Mouse (Mus musculus): ENCODE data around the gene Helz. TPM values are rescaled to one million over a fixed set of nuclear protein-coding genes. Genes with fewer than 3 reads are reported as not detected.
"Not testable (repeated sequence)": the region's sequence is repeated elsewhere in the genome, so short reads cannot be mapped to it uniquely, and the experiment has no call there.

The Helz gene
- 10 to 100 TPM; 26.7 to 31.8 TPM for total RNA-seq (2021)

DNA sequence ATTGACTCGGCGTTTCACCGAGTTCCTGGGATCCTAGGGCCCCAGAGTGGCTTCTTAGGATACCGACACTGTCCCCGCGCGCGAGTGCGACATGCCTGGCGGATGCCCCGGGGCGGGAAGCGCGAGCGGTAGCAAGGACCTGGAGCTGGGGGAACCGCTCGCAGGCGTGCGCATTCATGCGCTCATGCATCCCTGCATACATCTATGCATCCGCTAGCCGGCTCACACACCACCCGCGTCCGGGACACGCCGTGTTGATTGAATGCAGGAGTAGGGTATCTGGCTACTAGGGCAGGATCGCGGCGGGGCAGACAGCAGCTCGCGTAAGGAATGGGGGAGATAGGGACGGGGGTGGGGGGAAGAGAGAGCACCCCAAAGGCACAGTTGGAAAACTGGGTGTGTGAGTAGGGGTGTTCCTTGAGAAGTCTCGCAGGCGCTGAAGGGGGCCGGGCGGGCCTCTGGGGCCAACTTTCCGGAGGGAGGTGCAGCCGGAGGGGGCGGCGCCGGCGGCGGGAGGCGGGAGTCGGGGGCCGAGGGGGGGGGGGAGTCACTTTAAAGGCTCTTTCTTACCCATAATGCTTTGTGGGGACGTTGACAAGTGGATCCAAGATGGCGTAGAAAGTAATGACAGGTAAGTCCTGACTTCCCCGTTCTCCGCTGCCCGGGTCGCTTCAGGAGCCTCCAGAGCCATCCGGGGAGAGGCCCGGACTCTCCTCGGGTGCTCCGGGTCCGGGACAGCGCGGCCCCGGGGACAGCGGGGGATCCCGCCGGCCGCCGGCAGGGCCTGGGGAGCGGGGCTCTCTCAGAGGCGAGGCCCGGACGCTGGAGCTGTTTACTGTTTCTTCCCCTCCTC lies at the start of gene Helz:
Gene Helz (plus strand): TSS at position 580 of the 853 bp plus-strand sequence.
- intact Hi-C loops (cut with DNase I) = loop anchor here (2.0 kb wide), 1 partner anchor 35 kb away; no protein-coding TSS in a partner anchor
- DNase-seq = peak; percentile 74

DNA sequence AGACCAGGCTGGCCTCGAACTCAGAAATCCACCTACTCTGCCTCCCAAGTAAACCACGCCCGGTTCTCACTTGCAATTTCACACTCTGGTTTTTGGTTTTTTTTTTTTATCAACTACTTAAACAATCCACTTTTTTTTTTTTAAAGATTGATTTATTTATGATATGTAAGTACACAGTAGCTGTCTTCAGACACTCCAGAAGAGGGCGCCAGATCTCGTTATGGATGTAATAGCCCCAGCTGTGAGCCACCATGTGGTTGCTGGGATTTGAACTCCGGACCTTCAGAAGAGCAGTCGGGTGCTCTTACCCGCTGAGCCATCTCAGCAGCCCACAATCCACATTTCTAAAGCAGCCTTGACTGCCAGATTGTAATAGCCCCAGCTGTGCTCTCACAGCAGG lies 44.9 kb upstream of the Helz start:
- no peak for DNase-seq
- intact Hi-C loops (cut with DNase I) = no loop called here

DNA sequence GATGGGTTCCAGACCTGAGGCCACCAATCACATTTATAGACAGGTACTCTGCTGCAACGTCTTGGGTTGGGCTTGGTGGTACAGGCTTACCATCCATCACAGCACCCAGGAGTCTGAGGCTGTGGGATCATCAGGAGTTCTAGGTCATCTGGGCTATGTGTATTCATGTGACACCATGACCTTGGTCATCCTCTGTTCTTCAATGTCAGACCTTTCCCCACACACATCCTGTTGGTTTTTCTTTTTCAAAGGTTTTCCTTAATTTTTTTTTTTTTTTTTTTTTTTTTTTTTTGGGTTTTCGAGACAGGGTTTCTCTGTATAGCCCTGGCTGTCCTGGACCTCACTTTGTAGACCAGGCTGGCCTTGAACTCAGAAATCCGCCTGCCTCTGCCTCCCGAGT lies 43.4 kb upstream of the Helz start:
- DNase-seq; intact Hi-C loops (cut with DNase I): not testable (repeated sequence)

DNA sequence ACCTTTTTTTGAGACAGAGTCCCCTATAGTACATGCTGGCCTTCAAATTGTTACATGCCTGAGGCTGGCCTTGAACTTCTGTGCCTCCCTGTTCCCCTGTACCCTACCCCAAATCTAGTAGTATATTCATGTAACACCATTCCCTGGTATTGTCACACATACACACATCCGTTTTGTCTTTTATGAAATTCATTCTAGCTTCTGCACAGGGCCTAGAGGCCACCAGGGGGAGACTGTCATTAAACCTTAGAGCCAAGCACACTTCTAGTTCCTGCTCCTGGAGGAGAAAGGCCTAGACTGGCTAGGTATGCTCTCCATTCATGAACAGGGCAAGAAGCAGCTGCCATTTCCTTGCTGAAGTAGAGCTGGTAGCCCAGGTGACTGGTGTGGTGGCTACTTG lies 41.5 kb upstream of the Helz start:
- peak; percentile 15 to 28 for DNase-seq

DNA sequence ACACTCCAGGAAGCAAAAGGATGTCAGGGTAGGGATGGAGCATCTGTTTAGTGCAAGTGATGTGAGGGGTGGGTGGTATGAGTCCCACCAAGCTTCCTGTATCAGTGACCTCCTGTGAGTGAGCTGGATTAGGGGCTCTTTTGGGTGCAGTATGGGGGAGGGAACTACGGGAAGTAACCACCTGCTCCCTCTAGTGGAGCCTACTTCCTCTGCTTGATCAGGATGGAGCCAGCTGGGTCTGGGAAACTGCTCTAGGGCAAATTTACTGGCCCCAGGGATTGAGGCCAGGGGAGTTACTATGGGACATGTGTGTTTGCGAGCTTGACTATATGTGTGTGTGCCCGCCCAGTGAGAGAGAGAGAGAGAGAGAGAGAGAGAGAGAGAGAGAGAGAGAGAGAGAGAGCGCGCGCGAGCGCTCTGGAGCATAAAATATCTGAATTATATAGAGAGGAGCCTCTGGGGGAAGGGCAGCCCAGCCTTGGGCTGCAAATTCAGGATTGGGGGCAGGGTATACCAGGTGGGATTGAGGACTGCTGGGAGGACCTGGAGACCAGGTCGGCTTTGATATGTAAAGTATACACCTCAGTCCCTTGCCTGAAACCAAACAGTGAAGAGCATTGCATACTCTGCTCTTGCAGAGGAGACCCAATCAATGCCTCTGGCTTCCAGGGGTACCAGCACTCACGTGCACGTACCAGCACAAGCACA lies 37.9 kb upstream of the Helz start:
- intact Hi-C loops (cut with DNase I) = loop anchor here (5.0 to 10.0 kb wide), 2 partner anchors 343 to 485 kb away; no protein-coding TSS in a partner anchor

More for the DNA sequence above, 41.5 kb upstream of the Helz start:
- intact Hi-C loops (cut with DNase I) = no loop called here

DNA sequence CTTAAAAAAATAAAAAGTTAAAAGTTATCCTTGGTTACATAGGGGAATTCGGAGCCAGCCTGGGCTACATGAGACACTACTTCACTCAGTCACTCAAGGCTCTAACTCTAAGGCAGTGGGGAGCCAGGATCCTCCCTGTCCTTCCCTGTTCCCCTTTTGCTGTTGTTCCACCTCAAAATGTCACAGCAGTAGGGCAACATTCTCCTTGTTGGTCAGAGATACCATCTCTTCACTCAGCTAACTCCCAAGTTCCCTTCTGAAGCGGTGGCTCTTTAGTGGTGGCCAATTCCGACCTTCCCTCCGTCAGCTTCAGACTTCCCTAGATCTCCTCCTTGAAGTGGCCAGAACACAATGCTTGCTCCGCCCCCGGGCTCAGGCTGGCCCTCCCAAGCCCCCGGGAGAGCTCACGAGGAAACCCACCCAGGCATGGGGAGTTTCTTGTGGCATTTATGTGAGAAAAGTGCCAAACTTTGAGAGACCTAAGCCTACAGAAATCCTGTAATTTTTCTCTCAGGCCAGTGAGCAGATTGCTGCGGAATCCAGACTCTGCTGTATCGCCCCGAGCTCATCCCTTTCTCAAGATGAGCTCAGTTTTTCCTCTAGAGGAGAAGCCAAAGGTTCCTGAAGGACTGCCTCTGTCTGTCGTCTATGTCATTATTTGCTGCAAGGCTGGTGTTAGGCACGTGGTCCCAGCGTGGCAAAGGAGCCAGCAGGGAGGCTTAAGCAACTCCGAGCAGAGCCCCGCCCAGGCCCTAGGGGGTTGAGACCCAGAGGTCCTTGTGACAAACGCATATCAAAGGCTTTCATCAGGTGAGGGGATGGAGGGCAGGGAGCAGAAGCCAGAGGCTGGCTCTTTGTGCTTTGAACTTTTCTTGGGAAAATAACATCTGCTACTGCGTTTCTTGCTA lies 37.1 kb upstream of the Helz start:
- DNase-seq = peak; percentile 32 to 58
- intact Hi-C loops (cut with DNase I) = loop anchor here (5.0 to 10.0 kb wide), 2 partner anchors 342 to 484 kb away; no protein-coding TSS in a partner anchor

More for the DNA sequence above, 37.9 kb upstream of the Helz start:
- DNase-seq = peak; percentile 10 to 32

DNA sequence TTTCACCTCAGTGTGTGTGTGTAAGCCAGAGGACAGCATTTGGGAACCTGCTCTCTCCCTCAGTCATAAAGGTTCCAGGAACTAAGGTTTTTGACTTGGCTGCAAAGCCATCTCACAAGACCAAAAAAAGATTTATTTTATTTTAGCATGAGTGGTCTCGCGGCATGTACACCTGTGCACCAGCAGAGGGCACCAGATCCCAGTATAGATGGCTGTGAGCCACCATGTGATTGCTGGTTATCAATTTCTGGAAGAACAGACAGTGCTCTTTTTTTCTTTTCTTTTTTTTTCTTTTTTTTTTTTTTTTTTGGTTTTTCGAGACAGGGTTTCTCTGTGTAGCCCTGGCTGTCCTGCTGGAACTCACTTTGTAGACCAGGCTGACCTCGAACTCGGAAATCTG lies 35.8 kb upstream of the Helz start:
- peak; percentile 60 to 75 for DNase-seq
- intact Hi-C loops (cut with DNase I) = loop anchor here (2.0 to 10.0 kb wide), 3 partner anchors 35 to 483 kb away; partner anchors contain the start of gene Helz

DNA sequence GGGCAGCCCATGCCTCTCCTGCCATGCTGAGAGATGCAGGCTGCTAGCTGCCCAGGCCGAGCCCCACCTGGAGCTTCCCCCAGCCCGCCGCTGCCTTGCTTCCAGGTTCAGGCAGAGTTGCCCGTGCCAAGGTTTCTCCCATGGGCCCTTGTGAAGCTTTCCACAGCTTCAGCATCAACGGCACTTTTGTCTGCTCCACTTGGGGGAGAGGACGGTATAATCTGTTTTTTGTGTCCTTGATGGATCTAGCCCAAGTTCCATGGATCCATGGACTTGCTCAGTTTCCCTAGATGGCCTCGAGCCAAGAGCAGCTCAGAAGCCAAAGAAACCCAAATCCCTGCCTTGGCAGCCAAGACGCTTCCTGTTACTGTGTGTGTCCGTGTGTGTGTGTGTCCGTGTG lies 34.7 kb upstream of the Helz start:
- intact Hi-C loops (cut with DNase I) = loop anchor here (2.0 to 10.0 kb wide), 3 partner anchors 34 to 482 kb away; partner anchors contain the start of gene Helz
- peak; percentile 12 to 29 for DNase-seq

DNA sequence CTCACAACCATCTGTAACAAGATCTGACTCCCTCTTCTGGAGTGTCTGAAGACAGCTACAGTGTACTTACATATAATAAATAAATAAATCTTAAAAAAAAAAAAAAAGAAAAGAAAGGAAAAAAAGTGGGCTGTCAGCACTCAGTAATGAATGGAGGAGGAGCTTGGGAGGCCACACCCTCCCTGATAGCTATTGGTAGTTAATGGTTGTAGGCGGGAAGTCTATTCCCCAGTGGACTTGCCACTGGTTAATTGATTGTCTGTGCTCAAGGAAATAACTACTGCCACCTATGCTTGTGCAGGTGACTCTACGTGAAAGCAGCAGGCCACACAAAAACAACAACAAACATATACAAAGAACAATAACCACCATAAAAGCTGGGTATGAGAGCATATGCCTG lies 31.3 kb upstream of the Helz start:
- intact Hi-C loops (cut with DNase I) = loop anchor here (10.0 kb wide), 1 partner anchor 478 kb away; no protein-coding TSS in a partner anchor
- DNase-seq = no peak

DNA sequence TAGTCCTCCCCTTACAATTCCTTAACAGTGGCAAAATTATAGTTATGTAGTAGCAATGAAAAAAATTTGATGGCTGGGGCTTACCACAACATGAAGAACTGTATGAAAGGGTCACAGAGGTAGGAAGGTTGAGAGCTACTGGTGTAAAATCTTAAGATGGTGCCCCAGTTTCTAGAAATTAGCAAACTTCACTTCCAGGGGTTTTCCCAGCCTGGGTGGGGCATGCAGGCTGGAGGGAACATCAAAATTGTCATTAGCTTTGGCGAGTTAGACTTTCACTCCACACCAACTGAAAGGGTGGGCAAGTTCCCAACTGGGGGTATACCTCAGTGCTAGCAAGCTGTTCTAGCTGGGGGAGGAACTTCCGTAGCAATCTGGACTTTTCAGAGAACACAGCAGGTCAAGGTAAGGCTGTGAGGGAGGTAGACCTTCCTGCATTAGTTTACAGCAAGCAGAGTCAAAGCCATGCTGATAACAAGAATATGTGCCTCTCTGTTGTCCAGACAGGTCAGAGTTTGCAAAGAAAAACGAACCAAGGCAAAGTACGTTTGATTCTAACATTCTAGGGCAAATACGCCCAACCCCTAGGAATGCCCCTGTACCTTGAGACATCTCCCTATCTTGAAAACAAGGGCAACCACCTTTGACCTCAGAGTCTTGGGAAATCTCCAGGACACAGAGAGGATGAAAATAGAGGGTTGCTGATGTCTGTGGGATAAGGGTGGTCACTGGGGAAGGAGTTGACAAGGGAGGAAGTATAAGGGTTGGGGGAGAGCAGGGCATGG lies 28.9 kb upstream of the Helz start:
- no peak for DNase-seq
- intact Hi-C loops (cut with DNase I) = loop anchor here (10.0 kb wide), 1 partner anchor 476 kb away; no protein-coding TSS in a partner anchor

DNA sequence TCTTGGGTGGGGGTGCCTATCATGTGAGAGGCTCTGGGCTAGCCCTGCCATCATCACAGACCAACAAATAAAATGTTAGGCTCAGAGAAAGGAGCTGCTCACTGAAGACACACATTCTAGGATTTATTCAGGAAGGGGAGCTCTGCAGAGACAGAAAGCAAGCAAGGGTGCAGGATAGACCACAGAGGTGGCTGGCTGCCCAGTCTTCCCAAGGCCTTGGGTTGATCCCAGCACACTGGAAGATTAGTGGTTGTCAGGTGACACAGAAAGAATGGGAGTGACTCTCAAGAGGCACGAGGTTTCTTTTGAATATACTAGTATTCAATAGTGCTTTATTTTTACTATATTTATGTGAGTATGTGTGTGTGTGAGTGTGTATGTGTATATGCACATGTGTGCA lies 26.6 kb upstream of the Helz start:
- intact Hi-C loops (cut with DNase I) = no loop called here
- no peak for DNase-seq

DNA sequence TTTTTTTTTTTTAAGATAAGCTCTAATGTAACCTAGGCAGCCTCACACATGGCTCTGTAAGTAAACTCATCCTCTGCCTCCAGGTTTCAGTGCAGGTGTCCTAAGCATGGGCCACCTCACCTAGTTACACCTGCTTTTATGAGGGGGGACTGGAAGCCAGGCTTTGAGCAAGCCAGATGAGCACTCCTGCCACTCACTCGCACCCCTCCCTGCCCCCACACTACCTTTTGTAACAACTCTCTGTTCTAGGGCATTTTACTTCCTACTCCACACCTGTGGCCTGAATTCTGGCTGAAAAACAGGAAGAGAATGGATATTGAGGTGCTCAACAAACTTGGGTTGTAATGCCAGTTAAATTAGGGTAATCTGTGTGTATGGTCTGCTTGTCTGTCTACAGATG lies 22.8 kb upstream of the Helz start:
- no peak for DNase-seq
- intact Hi-C loops (cut with DNase I) = no loop called here

DNA sequence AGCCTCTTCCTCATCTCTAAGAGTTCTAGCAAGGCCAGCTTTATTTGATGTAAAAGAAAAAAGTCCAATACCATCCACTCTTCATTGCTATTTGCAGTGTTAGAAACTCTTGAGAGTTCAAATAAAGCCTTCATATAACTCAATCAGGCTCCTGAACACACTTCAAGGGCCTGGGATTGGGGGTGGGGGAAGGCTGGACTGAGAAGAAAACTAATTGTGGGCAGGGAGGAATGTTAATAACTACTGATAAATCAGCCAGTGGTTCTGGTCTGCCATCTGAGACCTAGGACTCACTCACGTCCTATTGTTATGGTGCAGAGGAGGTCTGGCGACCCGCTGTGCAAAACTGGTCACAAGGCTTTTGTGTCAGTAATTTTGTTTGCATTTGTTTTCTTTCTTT lies 20.1 kb upstream of the Helz start:
- intact Hi-C loops (cut with DNase I) = no loop called here
- no peak for DNase-seq

DNA sequence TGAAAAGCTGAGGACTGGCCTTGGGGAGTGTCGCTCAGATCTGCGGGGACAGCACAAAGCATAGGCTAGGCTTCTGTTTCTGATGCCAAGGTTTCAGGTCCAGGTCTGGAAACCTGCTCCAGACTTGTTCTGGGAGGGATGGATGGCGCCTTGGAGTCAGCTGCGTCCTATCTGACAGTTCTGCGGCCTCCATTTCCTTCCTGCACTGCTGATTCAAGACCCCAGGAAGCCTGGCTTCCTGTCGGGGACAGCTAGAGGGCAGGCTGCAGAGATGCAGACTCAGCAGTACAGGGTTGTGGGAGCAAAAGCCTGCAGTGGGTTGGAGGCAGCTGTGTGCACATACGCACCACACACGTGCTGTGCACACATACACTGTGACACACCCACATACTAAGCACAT lies 18.4 kb upstream of the Helz start:
- peak; percentile 47 to 61 for DNase-seq
- intact Hi-C loops (cut with DNase I) = no loop called here

DNA sequence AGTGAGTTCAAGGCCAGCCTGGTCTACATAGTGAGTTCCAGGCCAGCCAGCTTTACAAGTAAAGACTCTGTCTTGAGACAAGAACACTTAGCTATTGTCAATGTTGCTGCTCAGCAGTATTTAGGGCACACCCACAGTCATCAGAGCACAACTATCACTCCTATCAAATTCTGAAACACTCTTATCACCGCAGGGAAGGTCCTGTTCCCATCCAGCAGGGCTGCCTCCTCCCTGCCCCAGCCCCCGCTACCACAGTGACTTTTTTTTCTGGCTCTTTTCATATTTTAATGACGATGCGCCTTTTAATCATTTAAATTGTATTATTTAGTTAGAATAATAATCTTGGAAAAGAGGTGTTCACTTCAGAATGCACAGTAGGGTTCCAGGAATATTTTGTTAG lies 16.3 kb upstream of the Helz start:
- DNase-seq = no peak
- intact Hi-C loops (cut with DNase I) = no loop called here

DNA sequence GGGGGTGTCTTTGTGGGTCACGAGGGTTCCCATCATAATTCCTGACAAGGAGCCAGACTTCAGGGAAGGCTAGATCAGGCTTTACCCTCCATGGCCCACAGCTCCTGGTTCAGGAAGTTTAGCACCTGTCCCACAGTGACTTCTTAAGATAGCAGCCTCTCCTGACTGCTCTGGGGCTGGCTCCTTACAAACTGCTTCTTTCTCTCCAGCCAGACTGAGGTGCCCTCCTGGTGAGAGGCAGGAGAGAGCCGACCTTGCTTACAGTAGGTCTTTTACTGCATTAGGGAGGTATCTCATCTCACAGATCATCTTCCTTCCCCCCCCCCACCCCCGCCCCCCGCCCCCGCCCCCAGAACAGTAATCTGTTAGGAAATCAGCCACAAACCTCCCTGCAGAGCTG lies 15.5 kb upstream of the Helz start:
- intact Hi-C loops (cut with DNase I) = no loop called here
- no peak for DNase-seq

DNA sequence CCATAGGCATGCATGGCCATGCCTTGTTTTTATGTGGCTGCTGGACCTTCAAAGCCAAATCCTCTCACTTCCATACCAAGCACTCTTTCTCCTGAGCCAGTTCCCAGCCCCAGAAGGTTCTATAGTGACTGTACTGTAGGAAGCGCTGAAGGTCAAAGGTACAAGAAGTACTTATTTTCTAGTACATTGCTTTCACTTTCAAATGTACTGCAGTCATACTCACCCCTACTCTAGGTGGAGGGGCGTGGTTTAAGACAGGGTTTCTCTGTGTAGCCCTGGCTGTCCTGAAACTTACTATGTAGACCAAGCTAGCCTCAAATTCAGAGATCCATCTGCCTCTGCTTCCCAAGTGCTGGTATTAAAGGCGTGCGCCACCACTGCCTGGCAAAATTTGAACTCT lies 8.7 kb upstream of the Helz start:
- DNase-seq = no peak
- intact Hi-C loops (cut with DNase I) = no loop called here

DNA sequence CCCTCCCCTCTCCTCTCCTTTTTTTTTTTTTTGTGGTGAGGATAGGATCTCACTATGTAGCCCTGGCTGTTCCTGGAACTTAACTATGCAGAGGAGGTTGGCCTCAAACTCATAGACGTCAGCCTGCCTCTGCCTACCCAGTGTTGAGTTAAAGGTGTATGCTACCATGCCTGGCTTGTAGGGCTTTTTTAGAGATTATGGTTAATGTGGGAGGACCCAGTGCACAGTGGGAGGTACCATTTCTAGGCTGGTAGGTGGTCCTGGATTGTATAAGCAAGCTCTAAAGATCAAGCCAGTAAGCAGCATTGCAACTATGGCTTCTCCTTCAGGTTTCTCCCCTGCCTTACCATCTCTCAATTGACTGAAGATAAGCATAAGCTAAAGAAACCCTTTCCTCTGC lies 7.4 kb upstream of the Helz start:
- no peak for DNase-seq
- intact Hi-C loops (cut with DNase I) = no loop called here

DNA sequence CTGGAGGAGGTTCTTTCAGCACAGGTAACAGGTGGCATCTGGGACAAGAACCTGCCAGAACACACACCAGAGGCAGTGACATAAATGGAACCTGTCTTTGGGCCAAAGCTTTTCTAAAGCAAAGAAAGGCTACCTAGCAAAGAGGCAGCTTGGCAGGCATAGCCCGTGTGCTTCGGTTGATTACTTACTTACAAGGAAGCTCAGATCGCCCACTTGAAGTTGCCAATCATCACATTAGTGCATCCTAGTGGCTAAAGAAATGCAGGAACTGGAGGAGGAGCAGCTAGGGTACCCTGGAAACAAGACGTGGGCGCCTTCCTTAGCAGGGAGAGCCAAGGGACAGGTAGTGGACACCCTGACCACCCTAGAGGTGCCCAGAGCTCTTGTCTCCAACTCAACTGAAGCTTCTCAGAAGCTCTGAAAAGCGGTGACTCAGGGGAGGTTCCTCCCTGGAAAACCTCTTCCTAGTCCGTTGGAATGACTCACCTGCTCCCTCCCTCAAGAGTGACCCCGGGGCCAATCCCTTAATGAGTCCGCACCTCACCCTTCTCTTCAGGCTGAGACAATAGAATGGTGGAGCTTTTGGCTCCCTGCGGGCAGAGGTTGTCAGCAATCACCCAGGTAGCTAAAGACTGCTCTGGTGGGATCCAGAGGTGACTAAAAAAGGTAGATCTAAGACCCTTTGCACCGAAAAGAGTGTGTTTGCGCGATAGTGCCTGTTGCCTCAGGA lies 1.8 kb upstream of the Helz start:
- DNase-seq = no peak
- intact Hi-C loops (cut with DNase I) = loop anchor here (2.0 kb wide), 1 partner anchor 33 kb away; no protein-coding TSS in a partner anchor

All from heart, postnatal 10 days (tissue).